Mouse (Mus musculus) layer of hippocampus, adult 18-20 months (tissue): Measurements from ENCODE around the gene Scn11a. TPM values are rescaled to one million over a fixed set of nuclear protein-coding genes. Genes with fewer than 3 reads are reported as not detected.
A peak's percentile ranks its signal among the peaks of the same experiment; 100 is the strongest.

Experiments
- DNase-seq, 2 experiments: peaks; one replicate each; pipeline ENCODE4 v3.0.0; 2022; ENCODE audit warnings: low spot score in 2 of 2
- long read RNA-seq: library from polyadenylated mRNA; stranded (forward); transcript quantifications from one replicate; pipeline ENCODE4 v2.0.0, GENCODE M21; 2021
- total RNA-seq, 2 experiments: library from RNA; stranded (reverse); gene quantifications; 2 replicates each; pipeline ENCODE4 v1.2.3; 2021

Gene Scn11a
- total RNA-seq: not detected
- long read RNA-seq: 0 reads

GRCm38 (mm10) chr9:119825297-119825696 lies at the start of gene Scn11a:
Gene Scn11a, minus strand, starts transcription at chr9:119825456.
- DNase-seq: no peak

- DNase-seq: no peak
These were observed 28.9 kb upstream of the Scn11a start for GRCm38 (mm10) chr9:119854170-119854569.

DNA sequence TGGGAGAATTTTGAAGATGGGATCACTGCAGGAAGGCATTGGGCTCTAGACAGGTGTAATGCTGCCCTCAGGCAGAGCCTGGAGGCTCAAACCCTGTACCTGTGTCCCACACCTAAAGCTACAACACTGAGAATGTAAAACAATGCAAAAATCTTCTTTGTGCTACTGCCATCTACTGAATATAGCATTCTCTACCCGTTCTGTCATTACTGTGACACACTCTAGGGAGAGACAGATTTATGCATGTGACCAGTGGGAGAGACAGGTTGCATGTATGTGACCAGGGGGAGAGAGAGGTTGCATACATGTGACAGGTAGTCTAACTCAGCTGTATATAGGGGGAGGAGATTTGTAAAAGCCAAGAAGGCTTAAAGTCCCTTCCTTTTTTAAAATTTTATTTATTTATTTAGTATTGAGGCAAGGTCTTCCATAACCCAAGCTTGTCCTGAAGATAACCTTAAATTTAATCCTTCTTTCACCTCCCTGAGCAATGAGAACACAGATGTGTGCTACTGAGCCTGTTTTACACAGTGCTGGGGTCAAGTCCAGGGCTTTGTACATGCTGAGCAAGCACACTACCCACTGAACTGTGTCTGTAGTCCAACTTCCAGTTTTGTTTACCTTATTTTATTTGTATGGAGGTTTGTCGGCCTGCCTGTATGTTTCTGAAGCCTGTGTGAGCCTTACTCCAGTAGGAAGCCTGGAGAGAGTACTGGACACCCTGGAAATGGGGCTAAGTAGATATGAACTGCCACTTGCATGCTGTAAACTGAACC lies 28.0 kb upstream of the Scn11a start:
- no peak for DNase-seq

DNA sequence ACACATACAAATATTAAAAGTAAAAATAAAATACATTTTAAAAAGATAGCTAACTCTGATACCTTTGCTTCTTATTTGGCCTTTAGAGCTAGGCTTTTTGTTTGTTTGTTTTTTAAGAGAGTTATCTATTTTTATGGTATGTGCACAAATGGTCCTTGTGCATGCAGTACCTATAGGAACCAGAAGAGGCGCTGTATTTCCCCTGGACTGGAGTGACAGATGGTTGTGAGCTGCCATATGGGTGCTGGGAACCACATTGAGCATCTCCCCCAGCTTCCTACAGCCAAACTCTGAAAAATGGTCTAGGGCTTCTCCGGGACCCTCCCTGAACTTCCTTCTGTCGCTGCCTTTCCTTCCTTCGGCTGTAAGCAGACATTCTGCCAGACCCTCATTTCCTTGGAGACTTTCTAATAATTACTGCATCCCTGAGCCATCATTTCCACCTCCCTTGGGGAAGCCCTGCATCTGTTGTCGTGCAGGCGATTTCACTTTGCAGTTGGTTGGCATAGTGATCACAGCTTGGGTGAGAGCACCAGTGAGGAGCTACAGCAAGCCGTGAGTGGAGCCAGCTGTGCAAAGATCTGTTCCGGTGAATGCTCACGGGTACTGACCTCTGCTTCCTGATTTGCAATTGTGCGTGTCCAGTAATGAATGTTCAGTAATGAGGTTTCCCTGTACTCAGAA lies 27.2 kb upstream of the Scn11a start:
- DNase-seq: peak; percentile 41 to 42

DNA sequence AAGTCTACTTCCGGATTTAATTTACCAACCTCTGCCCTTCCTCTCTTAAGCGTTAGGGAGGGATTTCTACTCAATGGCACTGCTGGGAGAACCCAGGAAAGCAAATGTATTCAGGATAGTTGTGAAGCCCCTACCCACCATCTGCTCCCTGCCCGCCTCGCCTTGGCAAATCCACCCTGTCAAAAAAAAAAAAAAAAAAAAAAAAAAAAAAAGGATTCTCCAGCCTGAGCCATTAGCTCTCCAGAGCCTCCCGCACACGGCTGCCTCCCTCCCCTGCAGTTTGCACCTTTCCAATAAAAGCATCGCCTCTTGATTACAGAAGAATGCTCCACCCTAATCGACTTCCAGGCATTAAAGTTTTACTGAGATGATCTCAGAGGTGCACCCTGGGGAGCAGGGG lies 24.0 kb upstream of the Scn11a start:
- peak in 1 of 2 experiments; percentile 25 for DNase-seq

- no peak for DNase-seq
These were observed 23.4 kb upstream of the Scn11a start for GRCm38 (mm10) chr9:119848671-119849070.

DNA sequence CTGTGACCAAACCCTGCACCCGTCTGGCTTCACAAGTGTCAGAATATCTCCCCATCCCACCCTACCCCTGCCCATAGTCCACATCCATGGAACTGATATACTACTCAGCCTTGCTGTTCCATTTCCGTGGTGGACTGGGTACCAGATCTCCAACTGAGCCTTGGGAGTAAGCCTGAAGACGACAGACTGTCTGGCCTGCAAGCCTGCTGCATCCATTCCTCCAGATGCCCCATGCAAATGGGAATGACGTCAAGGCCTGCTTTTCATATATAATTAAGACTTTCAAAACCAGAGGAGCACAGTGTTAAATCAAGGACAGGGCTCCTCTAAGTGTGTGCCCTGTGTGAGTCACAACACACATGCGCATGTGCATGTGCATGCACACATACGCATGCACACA lies 21.9 kb upstream of the Scn11a start:
- DNase-seq: no peak

GRCm38 (mm10) chr9:119844724-119845123 lies 19.5 kb upstream of the Scn11a start:
- no peak for DNase-seq

DNA sequence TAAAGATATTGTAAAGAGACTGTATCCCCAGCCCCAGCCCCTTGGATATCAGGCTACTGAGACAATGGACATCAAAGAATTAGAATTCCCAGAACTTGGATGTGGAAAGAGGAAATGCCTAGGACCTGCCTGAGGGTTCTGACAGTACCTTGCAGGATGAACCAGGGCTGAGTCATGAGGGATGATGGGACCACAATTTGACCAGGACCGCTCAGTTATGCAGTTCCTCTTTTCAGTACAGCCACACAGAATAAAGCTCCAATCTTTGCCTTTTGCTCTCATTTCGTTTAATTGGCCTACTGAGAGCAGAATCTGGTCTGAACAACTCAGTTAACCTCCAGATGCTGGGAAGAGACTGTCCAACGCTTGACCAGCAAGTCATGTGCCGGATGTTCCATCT lies 18.3 kb upstream of the Scn11a start:
- DNase-seq: no peak

DNA sequence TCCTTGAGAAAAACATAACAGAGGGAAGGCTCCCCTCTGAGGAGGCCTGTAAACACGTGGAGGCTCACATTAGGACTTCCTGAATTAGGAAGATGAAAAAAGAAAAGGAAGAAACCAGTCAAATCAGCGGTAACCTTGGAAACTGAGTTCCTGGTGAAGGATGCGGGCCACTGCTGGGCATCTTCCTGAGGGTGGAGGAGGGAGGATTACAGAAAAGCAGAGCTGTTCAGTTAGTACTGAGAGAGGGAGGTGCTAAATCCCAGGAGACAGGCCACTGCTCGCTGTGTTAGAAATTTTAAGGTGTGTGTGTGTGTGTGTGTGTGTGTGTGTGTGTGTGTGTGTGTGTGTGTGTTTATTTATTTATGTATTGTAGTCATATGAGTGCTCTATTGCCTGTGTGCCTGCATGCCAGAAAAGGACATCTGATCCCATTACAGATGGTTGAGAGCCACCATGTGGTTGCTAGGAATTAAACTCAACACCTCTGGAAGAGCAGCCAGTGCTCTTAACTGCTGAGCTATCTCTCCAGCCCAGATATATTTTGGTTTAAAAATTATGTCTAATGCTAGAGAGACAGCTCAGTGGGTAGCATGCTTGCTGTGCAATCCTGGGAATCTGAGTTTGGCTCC lies 17.4 kb upstream of the Scn11a start:
- DNase-seq: peak in 1 of 2 experiments; percentile 7

DNA sequence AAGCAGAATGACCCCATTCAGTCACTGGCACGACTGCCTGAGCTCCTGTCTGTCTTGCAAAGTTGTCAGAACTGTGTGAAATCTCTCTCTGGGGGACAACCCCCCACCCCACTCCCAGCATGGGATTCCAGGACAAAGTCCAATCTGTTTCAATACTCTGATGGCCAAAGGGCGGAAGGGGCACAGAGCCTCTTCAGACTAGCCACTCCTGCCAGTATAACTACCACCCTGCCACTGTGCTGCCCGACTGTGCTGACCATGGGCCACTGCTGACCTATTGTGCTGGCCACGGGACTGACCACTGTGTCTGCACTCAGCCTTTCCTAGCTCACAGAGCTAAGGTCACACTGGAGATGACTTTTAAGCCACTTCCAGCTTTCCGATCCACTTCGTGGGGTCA lies 16.8 kb upstream of the Scn11a start:
- no peak for DNase-seq

DNA sequence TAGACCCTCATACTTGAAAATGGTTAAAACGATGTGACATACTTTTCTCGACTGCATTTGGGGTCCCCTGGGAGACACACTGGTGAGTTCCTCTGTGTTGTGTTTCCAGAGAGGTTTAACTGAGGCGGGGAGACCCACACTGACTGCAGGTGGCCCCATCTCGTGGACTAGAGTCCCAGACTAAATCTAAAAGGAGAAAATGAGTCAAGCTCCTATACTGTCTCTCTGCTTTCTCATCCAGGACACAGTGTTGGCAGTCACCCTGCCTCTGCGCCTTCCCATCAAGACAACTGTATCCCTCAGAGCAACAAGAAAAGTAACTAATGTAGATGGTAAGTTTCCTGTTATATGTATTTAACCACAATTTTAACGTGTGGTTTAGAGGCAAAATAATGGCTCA lies 15.9 kb upstream of the Scn11a start:
- DNase-seq: no peak

DNA sequence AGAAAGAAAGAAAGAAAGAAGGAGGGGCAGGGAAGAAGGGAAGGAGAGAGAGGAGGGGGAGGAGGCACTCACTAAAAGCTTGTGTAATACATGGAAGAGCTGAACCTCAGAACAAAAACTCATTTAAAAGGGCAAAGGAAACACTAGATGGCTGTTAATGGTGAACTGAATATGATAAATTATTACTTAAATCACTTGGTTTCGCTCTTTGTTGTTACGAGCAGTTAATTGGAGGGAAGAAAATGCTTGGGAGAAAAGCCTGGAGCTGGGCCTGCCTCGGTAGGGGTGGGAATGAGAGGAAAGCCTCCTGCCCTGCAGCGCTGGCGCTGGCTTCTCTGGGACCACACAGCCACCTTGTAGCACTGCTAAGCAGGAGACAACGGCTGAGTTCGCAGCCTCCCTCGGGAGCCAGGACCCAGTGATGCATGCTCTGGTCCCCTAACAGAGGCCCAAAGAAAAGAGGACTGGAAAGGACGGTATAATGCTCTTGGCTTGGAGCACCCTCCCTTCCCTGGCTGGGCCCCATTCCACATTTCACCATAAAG lies 10.4 kb upstream of the Scn11a start:
- no peak for DNase-seq

GRCm38 (mm10) chr9:119831001-119831400 lies 5.7 kb upstream of the Scn11a start:
- DNase-seq: no peak

- DNase-seq: no peak
These were observed 1.5 kb downstream of the Scn11a start for GRCm38 (mm10) chr9:119823722-119824121.

- no peak for DNase-seq
These were observed 11.6 kb downstream of the Scn11a start for GRCm38 (mm10) chr9:119813631-119814030.

- no peak for DNase-seq
These were observed 18.8 kb downstream of the Scn11a start for GRCm38 (mm10) chr9:119806491-119806890.

DNA sequence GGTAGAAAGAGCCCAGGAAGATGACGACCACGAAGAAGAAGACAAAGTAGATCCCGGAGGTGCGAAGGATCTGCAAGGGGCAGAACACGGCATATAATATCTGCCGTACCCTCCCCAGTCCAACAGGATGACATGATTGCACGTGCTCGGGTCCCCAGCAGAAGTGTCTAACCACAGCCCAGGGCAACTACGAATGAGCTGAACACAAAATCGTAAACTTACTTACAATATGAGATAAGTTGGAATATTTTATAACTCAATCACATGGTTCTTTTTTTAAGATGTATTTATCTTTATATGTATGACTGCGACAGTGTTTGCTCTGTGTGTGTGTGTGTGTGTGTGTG lies 20.8 kb downstream of the Scn11a start:
- no peak for DNase-seq

GRCm38 (mm10) chr9:119803845-119804500 lies 21.3 kb downstream of the Scn11a start:
- no peak for DNase-seq

DNA sequence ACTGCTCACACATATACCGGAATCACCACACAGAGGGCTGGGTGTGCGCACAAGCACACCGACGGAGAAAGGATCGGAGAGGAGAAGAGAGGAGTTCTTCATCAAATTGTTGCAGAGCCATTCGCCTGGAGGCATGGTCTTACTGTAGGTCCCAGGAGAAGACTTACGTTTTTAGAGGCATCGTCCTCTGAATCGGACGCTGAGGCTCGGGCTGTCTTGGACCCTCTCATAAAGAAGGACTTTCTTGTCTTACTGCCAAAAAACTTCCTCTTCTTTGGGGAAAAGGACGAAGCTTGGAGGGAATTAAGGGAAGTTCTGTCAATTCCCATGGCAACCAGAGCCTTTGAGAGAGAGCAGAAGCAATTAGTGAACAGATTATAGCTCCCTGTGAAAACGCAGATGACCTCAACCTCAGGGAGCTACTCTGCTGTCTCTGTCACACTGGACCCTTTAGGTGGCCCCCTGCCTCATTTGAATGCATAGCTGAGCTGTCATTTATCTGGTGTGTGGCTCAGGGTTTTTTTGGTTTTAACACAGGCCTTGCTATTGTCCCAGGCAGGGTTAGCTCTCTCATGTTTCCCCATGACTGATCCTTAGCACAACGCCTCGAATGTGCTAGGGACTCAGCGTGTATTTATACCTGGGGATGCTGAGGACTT lies 22.0 kb downstream of the Scn11a start:
- no peak for DNase-seq

DNA sequence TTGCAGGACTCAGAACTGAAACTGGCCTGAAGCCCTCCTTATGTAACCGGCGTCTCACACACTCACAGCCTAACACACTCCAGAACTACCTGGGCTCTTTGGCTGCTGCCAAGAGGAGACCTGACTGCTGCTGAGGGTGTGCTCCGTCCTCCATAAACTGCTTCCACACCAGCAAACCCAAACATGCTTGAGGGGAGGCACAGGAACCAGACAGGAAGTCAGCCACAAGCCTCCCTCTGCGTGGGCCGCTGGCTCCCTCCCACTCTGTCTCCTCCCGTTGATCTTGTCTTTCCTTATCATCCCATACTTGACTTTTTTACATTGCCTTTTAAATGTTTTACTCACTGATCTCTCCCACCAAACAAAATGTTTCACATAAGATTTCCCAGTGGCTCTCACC lies 23.8 kb downstream of the Scn11a start:
- no peak for DNase-seq
